Mouse (Mus musculus) kidney, adult 2 months (tissue): ENCODE measurements around the gene Gls. TPM values are rescaled to one million over a fixed set of nuclear protein-coding genes. Genes with fewer than 3 reads are reported as not detected.

Experiments
- DNase-seq: peaks from one replicate; pipeline ENCODE4 v3.0.0; 2021
- H3K27ac ChIP-seq: fragments of 200-500 bp; 2 replicates; pipeline ENCODE4 v1.5.1; 2012; ENCODE audit warnings: low read depth, low read length, control low read depth, inconsistent platforms; ENCODE audit not compliant: insufficient read depth
- H3K27me3 ChIP-seq: fragments of 200-500 bp; replicated peaks from 2 replicates; pipeline ENCODE4 v1.6.1; 2012; ENCODE audit warnings: mild to moderate bottlenecking, moderate library complexity, low read length, inconsistent platforms; ENCODE audit not compliant: control insufficient read depth, insufficient read depth
- H3K36me3 ChIP-seq: fragments of 200-500 bp; 2 replicates; pipeline ENCODE4 v1.6.1; 2012; ENCODE audit warnings: mild to moderate bottlenecking, moderate library complexity, low read length, inconsistent platforms; ENCODE audit not compliant: control insufficient read depth, insufficient read depth
- H3K4me1 ChIP-seq: fragments of 200-500 bp; 2 replicates; pipeline ENCODE4 v1.6.1; 2011; ENCODE audit warnings: low read length; ENCODE audit not compliant: control insufficient read depth, insufficient read depth
- H3K4me3 ChIP-seq: fragments of 200-500 bp; 2 replicates; pipeline ENCODE4 v1.5.1; 2011; ENCODE audit warnings: mild to moderate bottlenecking, low read depth, low read length, control low read depth; ENCODE audit not compliant: insufficient read depth
- CTCF ChIP-seq: fragments of 200-500 bp; conservative IDR thresholded peaks from 2 replicates; pipeline ENCODE4 v1.5.1; 2011; ENCODE audit warnings: low read depth, mild to moderate bottlenecking, control low read depth, low read length, moderate library complexity, mixed read lengths; ENCODE audit not compliant: insufficient read depth, insufficient read length
- POLR2A ChIP-seq: fragments of 200-500 bp; IDR thresholded peaks from one replicate; pipeline ENCODE4 v1.6.1; 2011; ENCODE audit warnings: low read depth, low read length, control low read depth
- WGBS: fragments of 180-500 bp; shearing (Covaris S2); methylation state at CpG from one replicate; pipeline ENCODE4 v1.1.7; 2018; 5-methylcytosine and 5-hydroxymethylcytosine counted together
- polyA plus RNA-seq: library from polyadenylated mRNA; depleted of rRNA; stranded (reverse); fragments of >200 nt; gene quantifications from 2 replicates; pipeline ENCODE4 v1.2.3, GENCODE M21; 2012

Gls gene
- polyA plus RNA-seq, 1 experiment = 62.9 TPM

GRCm38 (mm10) chr1:52129794-52130193 lies 103.2 kb downstream of the Gls start:
- no peak overlapping the region for H3K4me3 ChIP-seq
- WGBS = 62% methylated on average over 6 of the region's 6 CpGs
- peaks cover 2% of the 10 kb centered on the region; the same call in 1 of the 2 replicates for H3K36me3 ChIP-seq
- no peak overlapping the region for H3K27ac ChIP-seq
- TF ChIP-seq CTCF = no peak
- no peaks in the 10 kb centered on the region for H3K4me1 ChIP-seq
- DNase-seq = no peak
- H3K27me3 ChIP-seq = no peaks in the 10 kb centered on the region

GRCm38 (mm10) chr1:52127350-52127749 lies 105.7 kb downstream of the Gls start:
- DNase-seq = no peak
- Histone ChIP-seq H3K27ac (no peak overlapping the region), H3K4me1 (no peaks in the 10 kb centered on the region), H3K4me3 (no peak overlapping the region), H3K36me3 (no peaks in the 10 kb centered on the region; the same call in 1 of the 2 replicates), H3K27me3 (no peaks in the 10 kb centered on the region)
- TF ChIP-seq POLR2A (no peak), CTCF (no peak)
- 95% methylated on average over 6 of the region's 6 CpGs for WGBS

GRCm38 (mm10) chr1:52124818-52125217 lies 108.2 kb downstream of the Gls start:
- TF ChIP-seq POLR2A = no peak
- no peak for TF ChIP-seq CTCF
- Histone ChIP-seq H3K36me3 (no peaks in the 10 kb centered on the region; the same call in 1 of the 2 replicates), H3K4me3 (no peak overlapping the region), H3K27me3 (no peaks in the 10 kb centered on the region), H3K4me1 (no peaks in the 10 kb centered on the region; the same call in 1 of the 2 replicates), H3K27ac (no peak overlapping the region)
- DNase-seq = no peak
- 78% methylated on average over 3 of the region's 3 CpGs for WGBS

- no peak overlapping the region for H3K27ac ChIP-seq
- H3K4me1 ChIP-seq = no peaks in the 10 kb centered on the region; the same call in 1 of the 2 replicates
- 89% methylated on average over 3 of the region's 3 CpGs for WGBS
- no peak overlapping the region for H3K4me3 ChIP-seq
- H3K27me3 ChIP-seq = no peaks in the 10 kb centered on the region
- H3K36me3 ChIP-seq = no peaks in the 10 kb centered on the region; the same call in 1 of the 2 replicates
- DNase-seq = no peak
- TF ChIP-seq CTCF (no peak), POLR2A (no peak)
Measured at GRCm38 (mm10) chr1:52121052-52121451, 112.0 kb downstream of the Gls start.

- Histone ChIP-seq H3K27me3 (no peaks in the 10 kb centered on the region), H3K36me3 (no peaks in the 10 kb centered on the region; the same call in 1 of the 2 replicates), H3K4me1 (no peaks in the 10 kb centered on the region; the same call in 1 of the 2 replicates), H3K27ac (no peak overlapping the region), H3K4me3 (peak overlapping the region; percentile 85)
- DNase-seq = no peak
- WGBS = 29% methylated on average over 10 of the region's 10 CpGs
- no peak for TF ChIP-seq POLR2A
- no peak for TF ChIP-seq CTCF
Measured at GRCm38 (mm10) chr1:52120191-52120590, 112.8 kb downstream of the Gls start.

- H3K4me1 ChIP-seq = no peaks in the 10 kb centered on the region; the same call in 1 of the 2 replicates
- no peak for DNase-seq
- peak overlapping the region; percentile 85 for H3K4me3 ChIP-seq
- no peak for TF ChIP-seq CTCF
- TF ChIP-seq POLR2A = no peak
- H3K36me3 ChIP-seq = no peaks in the 10 kb centered on the region; the same call in 1 of the 2 replicates
- under 1% methylated on average over 20 of the region's 20 CpGs for WGBS
- H3K27me3 ChIP-seq = no peaks in the 10 kb centered on the region
- H3K27ac ChIP-seq = peak overlapping the region; percentile 58
Measured at GRCm38 (mm10) chr1:52119691-52120090, 113.3 kb downstream of the Gls start.

GRCm38 (mm10) chr1:52118860-52119591 lies 114.0 kb downstream of the Gls start, which contains the start of gene Stat1:
Gene Stat1 (plus strand): TSS chr1:52119440.
- peak; percentile 92 for DNase-seq
- 3% methylated on average over 37 of the region's 37 CpGs for WGBS
- Histone ChIP-seq H3K36me3 (no peaks in the 10 kb centered on the region; the same call in 1 of the 2 replicates), H3K4me1 (no peaks in the 10 kb centered on the region; the same call in 1 of the 2 replicates), H3K27me3 (no peaks in the 10 kb centered on the region), H3K4me3 (peak within 1 kb of the TSS; percentile 85), H3K27ac (peak within 1 kb of the TSS; percentile 82)
- peak; percentile 5 for TF ChIP-seq POLR2A
- 0 out of 2 replicates have a peak, but pooled peaks have one; percentile 8 for TF ChIP-seq CTCF
